Mouse (Mus musculus) left cerebral cortex, postnatal 36 days (tissue): ENCODE data around the gene Rfx4. TPM values are rescaled to one million over a fixed set of nuclear protein-coding genes. Genes with fewer than 3 reads are reported as not detected.

Experiments
- DNase-seq, 2 experiments: peaks; one replicate each; pipeline ENCODE4 v3.0.0; 2021 to 2022; ENCODE audit warnings: low spot score in 2 of 2, mixed read lengths in 1 of 2
- intact Hi-C: fragments of 180-260 bp; cut with DNase I; formaldehyde crosslinking; loops from one replicate; pipeline ENCODE4 v1.15.1; 2025
- total RNA-seq, 2 experiments: library from RNA; stranded (reverse); gene quantifications; 2 replicates each; pipeline ENCODE4 v1.2.3; 2021

Gene Rfx4
- total RNA-seq, 2 experiments from 2014 or later, result 9.3 to 11.3 TPM

GRCm38 (mm10) chr10:84854059-84854458 is 98.2 kb downstream of the Rfx4 start:
- DNase-seq, result no peak
- intact Hi-C loops, result no loop called here

DNA sequence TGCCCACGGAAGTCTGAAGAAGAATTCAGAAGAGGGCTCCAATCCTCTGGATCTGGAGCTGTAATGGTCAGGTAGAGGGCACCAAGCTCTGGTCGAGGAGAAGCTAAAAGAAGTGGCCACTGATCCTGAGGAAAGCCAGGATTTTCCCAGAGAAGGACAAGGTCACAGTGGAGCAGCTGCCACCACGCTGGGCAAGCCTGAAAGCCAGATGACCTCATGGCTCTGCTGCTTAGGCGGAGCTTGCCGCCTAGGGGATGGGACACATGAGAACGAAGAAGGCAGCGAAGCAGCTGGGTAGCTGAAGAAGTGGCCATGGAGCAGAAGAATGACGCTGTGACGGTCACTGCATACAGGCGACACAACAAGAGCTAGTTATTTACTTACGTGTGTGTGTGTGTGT is 99.6 kb downstream of the Rfx4 start:
- intact Hi-C loops, result no loop called here
- no peak for DNase-seq

- intact Hi-C loops, result no loop called here
- no peak for DNase-seq
These were observed 102.5 kb downstream of the Rfx4 start for GRCm38 (mm10) chr10:84858371-84858770.

DNA sequence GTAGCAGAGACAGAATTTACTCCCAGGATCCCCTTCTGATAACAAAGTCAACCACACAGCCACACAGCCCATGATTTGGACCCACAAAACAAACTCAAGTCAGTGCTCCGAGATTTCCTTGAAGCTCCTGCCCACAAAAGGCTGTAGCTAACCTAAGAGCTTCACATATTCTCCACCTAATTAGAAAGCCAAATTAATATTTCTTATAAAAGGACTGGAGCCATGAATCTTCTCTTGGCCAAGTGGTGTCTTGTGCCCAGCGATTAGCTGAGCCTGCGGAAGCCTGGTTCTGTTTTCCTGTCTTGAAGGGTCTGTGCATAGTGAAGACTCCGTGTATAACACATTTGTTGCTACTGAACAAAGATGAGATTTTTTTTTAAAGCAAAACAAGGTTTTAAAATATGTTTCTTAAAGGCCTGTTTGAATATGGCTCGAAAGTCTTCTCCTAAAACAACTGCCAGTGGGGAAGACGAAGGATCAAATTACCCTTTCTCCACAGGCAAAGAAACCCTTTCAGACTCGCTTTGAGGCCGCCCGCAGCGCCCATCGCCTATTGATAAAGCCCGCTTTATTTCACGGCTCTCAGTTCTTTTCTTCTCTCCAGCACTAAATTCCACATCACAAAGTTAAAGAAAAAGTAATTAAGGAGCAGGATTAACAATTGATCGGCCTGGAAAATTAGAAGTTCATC is 103.1 kb downstream of the Rfx4 start:
- DNase-seq, result no peak
- intact Hi-C loops, result no loop called here

DNA sequence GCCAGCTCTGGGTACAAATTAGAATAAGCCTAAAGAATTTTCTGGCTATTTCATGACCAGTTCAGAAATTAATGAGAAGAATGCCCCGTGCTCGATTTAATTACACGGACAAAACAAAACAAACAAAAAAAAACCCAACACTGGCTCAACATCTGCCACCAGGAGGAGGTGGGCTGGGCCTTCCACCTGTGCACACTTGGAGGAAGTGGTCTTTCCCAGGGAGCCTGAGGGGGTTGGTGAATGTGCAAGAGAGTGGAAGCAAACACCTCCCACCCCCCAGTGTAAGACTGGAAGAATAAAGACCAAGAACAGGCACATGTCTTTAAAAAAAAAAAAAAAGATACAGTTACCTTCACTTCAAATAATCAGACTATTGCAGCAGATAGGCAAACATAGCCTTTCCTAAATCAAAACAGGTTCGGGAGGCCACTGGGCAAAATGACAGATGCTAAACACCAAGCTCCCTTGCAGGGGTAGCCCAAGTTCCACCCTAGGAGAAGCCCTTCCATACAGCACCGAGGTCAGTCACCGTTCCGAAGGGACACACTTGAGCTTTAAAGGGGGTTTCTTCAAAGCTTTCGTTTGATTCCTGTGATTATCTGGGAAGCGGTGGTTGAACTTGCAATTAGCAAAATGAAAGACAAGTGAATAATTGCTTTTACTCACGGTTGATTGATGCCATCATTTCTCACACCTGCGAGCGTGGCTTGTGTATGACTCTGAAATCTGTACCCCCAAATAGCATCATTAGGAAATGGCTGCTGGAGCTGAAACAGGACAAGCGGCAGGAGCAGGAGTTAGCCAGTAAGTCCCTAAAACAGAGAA is 103.9 kb downstream of the Rfx4 start:
- intact Hi-C loops, result no loop called here

DNA sequence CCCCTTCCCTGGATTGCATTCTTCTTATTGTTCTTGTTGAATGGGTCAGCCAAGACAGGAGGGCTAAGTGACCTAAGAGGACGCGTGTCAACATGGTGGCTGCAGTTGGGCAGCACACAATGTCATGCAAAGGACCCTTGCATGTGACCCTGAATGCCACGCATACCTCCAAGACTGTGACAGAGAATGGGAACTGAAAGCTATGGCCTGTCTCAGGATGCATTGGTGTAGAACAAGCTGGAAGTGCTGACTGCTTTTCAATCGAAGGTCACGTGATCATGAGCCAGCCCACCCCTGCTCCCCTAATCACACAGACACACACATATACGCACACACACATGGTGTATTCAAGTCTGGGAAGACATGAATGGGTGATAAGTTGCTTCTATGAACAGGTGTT is 107.6 kb downstream of the Rfx4 start:
- no peak for DNase-seq
- intact Hi-C loops, result no loop called here

More for the DNA sequence above, 103.9 kb downstream of the Rfx4 start:
- DNase-seq, result no peak

DNA sequence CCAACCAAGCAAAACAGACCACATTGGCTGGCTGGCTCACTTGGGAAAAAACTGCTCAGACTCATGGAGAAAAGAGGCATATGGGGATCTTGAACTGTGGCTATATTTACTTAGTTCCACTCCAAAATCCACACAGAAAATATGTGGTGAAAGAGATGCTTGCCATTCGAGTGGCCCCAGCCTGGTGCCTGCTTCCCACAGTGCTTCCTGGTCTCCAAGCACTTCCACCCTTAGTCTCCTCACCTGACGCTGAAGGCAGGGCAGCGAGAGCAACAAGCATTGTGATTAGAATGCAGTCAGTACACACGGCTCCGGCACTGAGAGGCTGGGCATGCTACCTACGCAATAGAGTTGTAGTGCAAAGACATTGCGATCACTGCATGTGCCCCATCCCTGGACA is 111.7 kb downstream of the Rfx4 start:
- no peak for DNase-seq

GRCm38 (mm10) chr10:84871285-84871684 is 115.4 kb downstream of the Rfx4 start:
- no peak for DNase-seq

More for the DNA sequence above, 111.7 kb downstream of the Rfx4 start:
- intact Hi-C loops, result no loop called here

DNA sequence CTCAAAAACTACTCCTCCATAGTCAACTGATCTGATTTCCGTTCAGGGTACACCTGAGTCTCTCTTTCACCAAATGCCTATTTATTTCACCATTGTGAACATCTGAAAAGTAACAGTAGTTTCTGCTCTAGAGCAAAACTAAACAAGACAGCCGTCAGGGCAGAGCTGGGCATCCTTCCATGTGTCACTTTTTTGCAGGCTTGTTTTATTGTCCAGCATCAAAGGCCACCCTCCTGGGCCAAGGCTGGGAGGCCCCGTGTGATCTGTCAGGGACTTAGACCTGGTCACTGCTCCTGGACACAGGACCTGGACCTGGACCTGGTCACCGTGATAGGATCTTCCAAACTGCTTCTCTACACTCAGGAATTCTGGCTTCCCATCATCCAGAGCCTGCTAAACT is 116.1 kb downstream of the Rfx4 start:
- intact Hi-C loops, result no loop called here

More at GRCm38 (mm10) chr10:84871285-84871684, 115.4 kb downstream of the Rfx4 start:
- intact Hi-C loops, result no loop called here

GRCm38 (mm10) chr10:84879823-84880571 is 124.1 kb downstream of the Rfx4 start:
- intact Hi-C loops, result no loop called here
- no peak for DNase-seq

More for the DNA sequence above, 116.1 kb downstream of the Rfx4 start:
- no peak for DNase-seq

DNA sequence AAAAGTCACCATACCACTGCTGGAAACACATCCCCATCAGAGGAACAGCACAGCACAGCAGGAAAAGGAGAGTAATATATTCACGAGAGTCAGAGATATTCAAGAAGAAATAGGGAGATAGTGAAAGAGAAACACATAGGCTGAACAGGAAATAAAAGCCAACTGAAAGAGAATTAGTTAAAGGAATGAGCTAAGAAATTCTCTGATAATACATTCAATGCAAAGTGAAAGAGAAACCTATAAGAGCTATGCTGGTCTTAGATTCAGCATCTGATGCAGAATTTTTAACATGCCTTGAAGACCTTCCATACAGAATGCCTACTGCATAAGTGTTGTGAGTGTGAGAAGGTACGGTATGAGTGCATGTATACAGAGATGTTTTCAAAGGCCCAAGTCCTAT is 126.7 kb downstream of the Rfx4 start:
- intact Hi-C loops, result no loop called here
- DNase-seq, result no peak

DNA sequence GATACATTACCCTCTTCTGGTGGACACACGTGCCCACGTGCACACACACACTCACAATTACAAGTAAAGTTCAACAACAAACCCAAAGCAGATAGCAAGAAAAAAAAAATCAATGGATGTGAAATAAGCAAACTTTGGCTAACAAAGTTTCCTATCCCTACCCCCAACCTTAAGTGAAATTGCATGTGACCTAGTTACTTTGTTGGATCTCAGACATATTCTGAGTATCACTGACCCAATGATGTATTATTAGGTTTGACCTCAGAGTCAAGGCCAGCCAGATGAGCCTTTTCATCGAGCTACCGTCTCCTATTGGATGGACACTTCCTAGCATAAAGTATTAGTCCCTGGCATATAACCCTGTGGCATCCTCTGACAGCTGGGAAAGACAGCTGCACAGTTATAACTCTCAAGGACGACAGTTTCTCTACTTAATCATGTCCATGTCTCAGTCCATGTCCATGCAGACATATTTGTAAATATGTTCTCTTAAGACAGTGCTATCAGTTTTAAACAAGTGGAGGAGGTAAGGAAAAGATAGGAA is 129.6 kb downstream of the Rfx4 start:
- intact Hi-C loops, result no loop called here
- no peak for DNase-seq

DNA sequence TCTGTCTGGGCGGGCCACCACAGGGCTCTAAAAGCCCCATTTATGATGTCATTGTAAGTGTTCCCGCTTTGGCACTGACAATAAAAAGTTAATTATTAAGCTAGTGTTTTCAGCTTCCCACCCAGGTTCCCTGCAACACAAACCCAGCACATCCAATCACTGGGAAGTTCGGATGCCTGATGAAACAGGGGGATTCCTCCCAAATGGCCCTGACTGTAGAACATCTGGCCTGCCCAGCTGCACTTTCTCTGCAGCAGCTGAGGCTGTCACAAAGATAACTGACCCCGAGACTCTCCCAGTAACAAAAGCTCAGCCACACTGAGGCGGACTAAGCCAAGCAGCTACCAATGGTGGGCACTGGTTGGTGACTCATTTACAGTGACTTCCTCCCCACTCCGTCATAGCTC is 130.4 kb downstream of the Rfx4 start:
- no peak for DNase-seq
- intact Hi-C loops, result no loop called here

- no peak for DNase-seq
- intact Hi-C loops, result no loop called here
These were observed 130.9 kb downstream of the Rfx4 start for GRCm38 (mm10) chr10:84886785-84887184.

GRCm38 (mm10) chr10:84889096-84889846 is 133.4 kb downstream of the Rfx4 start:
- intact Hi-C loops, result no loop called here
- no peak for DNase-seq

DNA sequence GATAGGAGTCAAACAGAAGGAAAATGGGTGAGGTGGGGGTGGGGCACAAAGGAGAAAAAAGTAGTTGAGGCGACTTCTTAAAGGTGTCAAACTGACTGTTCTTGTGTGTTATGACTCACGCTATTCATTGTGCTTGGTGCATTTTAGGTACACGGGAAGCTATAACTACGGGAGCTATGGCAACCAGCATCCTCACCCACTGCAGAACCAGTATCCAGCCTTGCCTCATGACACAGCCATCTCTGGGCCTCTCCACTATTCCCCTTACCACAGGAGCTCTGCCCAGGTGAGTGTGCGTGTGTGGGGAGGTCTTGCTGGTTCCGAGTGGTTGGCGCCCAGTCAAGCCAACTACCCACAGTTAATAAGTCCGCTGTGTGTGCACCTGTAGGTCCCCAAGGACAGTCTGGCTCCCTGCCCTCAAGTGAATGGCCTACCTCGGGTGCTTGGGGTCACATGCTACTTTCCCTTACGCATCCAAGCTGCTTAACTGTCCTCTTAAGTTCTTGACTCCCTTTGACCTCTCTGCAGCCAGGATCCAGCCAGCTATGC is 140.0 kb downstream of the Rfx4 start:
- peak in 1 of 2 experiments; percentile 28 for DNase-seq
- intact Hi-C loops, result no loop called here

- intact Hi-C loops, result no loop called here
- no peak for DNase-seq
These were observed 141.4 kb downstream of the Rfx4 start for GRCm38 (mm10) chr10:84896941-84897930.
